Mouse (Mus musculus) liver, postnatal 0 days (tissue): ENCODE measurements around the gene Fam173a.

ENCODE experiments used
- CTCF ChIP-seq: sonication (generic); IDR thresholded peaks from 2 replicates; pipeline ENCODE4 v1.5.1; 2016; ENCODE audit warnings: antibody characterized with exemption, low read depth
- EP300 ChIP-seq: IDR thresholded peaks from 2 replicates; pipeline ENCODE4 v1.6.1; 2016; ENCODE audit warnings: antibody characterized with exemption, low read depth, mild to moderate bottlenecking

DNA sequence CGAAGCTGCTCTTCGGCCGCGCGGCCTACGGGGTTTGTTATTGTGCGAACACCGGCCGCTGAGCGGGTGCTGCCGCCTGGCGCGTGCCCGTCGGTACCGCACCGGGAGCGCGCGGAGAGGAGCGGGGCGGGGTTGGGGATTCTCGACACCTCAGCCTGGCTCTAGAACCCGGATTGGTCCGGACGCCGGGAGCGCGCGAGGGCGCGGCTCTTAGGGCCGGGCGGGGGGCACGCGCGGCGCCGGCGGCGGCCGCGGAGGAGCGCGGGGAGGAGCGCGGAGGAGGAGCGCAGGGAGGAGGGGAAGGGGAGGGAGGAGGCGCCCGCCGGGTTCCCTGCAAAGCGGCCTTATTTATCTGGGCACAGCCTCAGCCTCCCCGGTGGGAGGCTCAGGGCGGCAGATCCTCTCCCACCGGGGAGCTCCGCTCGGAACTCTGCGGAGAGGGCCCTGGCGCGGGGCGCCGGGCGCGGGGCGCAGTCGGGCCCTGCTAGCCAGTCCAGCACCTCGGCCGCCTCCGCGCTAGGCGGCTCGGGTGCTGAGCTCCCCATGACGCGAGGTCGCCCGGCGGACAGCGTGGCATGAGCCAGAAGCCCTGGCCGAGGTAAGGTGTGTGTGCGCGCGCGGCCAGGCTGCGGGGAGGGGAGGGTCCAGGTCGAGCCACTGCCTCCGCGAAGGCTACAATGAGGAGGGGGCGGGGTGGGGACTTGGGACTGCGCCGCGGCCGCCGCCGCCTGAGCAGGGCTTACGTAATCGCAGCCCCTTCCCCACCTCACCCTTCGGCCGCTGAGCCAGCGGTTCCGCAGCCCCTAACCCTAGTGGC is 16.3 kb upstream of the Fam173a start, which contains the start of gene Fbxl16:
- TF ChIP-seq CTCF (peak; percentile 29; the same call in 1 of the 2 replicates), EP300 (no peak)
